Mouse (Mus musculus) T-helper 2 cell (primary cell): ENCODE data around the gene Plek.
"Not testable (repeated sequence)": the region's sequence is repeated elsewhere in the genome, so short reads cannot be mapped to it uniquely, and the experiment has no call there.

Experiments used
- in situ Hi-C: fragments of 300-600 bp; cut with MboI, MseI; formaldehyde crosslinking; loops from one replicate; pipeline ENCODE4 v1.15.1; 2025; ENCODE audit warnings: high pct_unique_total_duplicates

Gene Plek

DNA sequence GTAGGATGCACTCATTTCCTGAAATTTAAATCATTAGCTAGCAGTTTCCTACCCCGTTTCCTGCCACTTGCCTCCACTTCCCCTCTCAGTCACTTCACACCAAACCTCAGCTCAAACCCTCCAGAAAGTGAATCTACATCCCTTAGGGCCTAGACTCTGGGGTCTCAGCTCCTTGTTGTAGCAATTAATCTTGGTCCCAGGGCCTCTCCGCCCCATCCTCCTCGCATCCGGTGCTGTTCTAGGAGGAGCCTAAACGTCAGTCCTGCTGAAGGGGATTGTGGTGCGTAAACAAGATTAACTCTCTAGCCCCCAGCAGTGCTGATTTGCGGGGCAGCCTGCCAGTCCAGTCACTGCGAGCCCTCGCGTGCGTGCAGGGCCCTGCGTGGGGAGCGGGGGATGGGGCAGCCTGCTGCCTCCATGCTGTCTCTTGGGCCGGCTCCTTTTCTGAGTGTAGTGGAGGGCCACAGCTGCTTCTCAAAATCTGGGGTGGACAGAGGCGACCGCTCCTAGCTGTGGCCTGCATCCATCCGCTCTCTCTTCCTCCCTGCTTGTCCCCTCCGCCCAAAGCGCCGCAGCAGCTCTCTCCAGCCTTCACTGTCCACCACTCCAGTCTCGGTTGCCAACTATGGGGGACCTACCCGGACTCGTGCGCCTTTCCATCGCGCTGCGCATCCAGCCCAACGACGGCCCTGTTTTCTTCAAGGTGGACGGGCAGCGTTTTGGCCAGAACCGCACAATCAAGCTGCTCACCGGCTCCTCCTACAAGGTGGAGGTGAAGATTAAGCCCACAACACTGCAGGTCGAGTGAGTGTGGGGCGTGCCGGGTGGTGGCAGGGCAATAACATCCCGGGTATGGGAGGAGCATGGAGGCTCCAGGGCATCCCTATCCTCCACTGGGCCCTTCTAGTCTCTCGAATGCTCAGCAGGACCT is at the start of gene Plek, which contains the start of gene Cnrip1:
Plek (minus strand) TSS at position 837 of the 931 bp plus-strand sequence.
Cnrip1 (plus strand) TSS at position 42 of the 931 bp plus-strand sequence.
- in situ Hi-C loops: no loop called here

GRCm38 (mm10) chr11:17086106-17086505 is 33.9 kb upstream of the Plek start:
- in situ Hi-C loops: no loop called here

GRCm38 (mm10) chr11:17083866-17084265 is 31.7 kb upstream of the Plek start:
- in situ Hi-C loops: no loop called here

GRCm38 (mm10) chr11:17083455-17083854 is 31.3 kb upstream of the Plek start:
- in situ Hi-C loops: no loop called here

DNA sequence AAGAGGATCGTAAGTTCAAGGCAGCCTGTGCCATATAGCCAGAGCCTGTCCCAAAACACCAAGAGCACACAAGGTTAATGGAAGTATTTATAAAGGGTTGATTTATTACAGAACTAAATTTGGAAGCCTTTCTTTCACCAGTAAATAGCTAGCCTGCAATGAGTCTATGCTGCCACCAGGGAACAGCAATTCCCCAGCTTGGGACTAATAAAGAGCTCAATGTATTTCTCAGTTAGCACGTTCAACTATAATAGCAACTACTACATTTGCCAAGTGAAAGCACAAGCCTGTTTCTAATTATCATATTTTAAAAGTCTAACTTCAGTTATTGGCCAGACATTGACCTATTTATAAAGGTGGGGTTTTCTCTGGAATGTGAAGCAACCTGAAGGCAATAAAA is 30.8 kb upstream of the Plek start:
- in situ Hi-C loops: no loop called here

- in situ Hi-C loops: no loop called here
These were observed 29.9 kb upstream of the Plek start for GRCm38 (mm10) chr11:17082086-17082485.

DNA sequence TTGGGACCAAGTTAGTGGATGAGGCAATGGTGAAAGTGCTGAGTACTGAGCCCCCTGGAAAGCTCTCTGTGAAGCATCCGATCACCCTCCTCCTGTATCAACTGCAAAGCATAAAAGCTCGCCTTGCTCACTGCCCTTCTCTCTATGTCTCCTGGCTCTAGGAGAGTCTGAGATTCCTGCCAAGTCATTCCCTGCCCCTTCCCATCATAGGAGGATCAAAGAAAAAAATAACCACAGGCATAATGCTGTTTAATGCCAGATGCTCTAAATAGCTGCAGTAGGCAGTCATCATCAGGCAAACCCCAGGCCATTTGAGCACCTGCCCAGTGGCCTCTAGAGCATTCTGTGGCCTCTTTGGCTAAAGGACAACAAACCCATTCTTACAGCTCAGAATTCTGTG is 23.5 kb upstream of the Plek start:
- in situ Hi-C loops: no loop called here

DNA sequence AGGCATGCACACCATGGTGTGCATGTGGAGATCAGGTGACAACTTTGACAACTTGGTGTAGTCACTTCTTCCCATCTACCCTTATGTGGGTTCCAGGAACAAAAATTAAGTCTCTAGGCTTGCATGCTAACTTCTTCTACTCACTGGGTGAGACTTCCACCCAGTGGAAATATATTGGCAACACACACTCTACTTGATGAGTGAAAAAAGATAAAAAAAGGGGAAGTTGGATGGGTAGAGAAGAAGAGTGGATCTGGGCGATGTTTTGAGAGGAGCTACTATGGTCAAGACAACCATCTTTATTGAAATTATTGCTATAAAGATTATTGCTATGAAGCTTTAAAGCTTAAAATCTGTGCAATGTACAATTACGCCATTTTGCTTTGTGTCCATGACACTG is 17.2 kb upstream of the Plek start:
- in situ Hi-C loops: not testable (repeated sequence)

DNA sequence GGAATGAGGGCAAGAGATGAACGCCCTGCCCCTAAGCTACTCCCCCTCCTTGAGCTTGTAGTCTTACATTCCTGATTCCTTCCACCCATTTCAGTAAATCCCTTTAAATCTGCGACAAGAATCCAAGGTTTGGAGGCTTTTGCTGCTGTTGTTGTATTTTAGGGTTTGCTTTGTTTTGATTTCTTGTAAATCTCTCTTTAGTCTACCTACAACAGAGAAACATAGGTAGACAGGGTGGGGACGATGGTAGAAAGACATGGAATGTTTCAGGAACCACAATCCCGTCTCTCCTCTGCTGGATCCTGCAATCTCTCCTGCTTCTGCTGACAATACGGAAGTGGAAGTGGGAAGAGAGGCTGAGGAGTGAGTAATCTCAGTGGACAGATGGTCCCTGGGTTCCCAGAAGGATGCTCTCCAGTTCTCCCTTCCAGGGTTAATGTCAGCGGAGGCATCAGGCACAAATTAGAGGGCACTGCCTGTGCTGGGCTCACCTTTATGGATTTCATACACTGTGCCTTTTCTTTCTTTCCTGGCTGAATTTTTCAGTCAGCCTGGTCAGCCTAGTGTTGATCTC is 382 bp upstream of the Plek start:
- in situ Hi-C loops: no loop called here

GRCm38 (mm10) chr11:17045806-17046205 is 6.4 kb downstream of the Plek start:
- in situ Hi-C loops: no loop called here

- in situ Hi-C loops: no loop called here
These were observed 28.2 kb downstream of the Plek start for GRCm38 (mm10) chr11:17023984-17024383.

- in situ Hi-C loops: no loop called here
These were observed 29.0 kb downstream of the Plek start for GRCm38 (mm10) chr11:17023206-17023605.

GRCm38 (mm10) chr11:17019328-17019727 is 32.9 kb downstream of the Plek start:
- in situ Hi-C loops: no loop called here

DNA sequence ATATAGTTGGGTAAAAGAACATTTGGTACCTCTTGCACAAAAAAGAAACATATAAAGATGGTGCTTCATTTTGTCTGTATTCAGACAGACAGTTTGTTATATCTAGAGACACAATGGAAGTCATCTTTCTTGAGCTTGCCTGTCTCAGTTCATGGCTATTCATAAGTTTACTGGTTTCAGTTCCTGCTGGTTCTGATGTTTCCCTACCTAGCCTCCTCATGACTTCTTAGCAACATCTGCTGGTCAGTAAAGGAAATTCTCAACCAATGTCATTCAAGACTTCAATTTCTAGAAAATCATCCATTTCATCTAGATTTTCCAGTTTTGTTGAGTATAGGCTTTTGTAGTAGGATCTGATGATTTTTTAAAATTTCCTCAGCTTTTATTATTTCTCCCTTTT is 39.2 kb downstream of the Plek start:
- in situ Hi-C loops: no loop called here

- in situ Hi-C loops: no loop called here
These were observed 43.7 kb downstream of the Plek start for GRCm38 (mm10) chr11:17008498-17008941.

- in situ Hi-C loops: no loop called here
These were observed 44.5 kb downstream of the Plek start for GRCm38 (mm10) chr11:17007517-17008173.

DNA sequence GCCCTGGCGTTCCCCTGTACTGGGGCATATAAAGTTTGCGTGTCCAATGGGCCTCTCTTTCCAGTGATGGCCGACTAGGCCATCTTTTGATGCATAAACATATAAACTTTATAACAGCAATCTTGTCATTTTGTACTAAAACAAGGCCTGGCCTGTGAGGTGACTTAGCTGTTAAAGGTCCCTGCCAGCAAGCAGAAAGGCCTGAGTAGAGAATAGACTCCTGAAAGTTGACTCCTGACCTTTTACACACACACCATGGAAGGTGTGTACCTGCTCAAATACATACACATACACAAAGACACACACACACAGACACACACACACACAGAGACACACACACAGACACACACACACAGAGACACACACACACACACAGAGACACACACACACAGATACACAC is 45.7 kb downstream of the Plek start:
- in situ Hi-C loops: not testable (repeated sequence)

DNA sequence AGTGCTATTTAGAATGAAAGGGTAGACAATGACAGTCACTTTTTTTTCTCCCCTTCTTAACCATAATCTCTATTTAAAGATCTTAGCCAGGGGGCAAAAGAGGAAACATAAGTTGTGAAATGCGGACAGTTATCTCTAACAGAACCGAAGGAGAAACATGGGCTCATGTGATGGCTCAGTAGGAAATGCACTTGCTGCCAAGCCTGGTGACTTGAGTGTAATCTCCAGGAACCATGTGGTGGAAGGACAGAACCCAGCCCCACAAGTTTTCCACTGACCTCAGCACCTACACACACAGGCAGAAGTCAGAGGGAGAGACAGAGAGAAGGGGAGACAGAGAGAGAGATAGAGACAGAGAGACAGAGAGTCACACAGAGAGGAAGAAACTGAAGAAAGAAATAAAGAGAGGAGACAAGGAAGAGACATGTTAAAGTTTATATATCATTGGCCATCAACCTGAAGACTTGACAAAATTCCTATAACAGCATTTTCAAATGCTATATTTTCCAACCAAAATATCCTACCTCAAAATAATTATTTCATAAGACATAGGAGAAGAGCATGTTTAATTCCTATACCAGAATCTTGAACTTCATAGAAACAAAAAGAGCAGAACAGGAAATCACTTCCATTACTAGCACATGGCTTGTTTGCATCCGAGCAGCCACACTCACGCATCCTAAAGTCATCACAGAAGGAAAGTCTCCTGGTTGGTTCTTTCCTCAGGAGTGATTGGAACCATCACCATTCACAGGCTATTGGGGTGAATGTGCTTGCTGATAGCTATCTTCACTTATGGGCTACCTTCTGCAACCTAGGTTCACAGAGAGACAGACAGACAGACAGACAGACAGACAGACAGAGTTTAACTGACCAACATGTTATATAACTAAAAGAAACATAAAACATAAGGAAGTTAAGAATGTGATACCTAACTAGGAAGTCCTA is 47.0 kb downstream of the Plek start:
- in situ Hi-C loops: loop anchor here (5.0 kb wide), 2 partner anchors 207 to 288 kb away; partner anchors contain the start of gene Pno1

DNA sequence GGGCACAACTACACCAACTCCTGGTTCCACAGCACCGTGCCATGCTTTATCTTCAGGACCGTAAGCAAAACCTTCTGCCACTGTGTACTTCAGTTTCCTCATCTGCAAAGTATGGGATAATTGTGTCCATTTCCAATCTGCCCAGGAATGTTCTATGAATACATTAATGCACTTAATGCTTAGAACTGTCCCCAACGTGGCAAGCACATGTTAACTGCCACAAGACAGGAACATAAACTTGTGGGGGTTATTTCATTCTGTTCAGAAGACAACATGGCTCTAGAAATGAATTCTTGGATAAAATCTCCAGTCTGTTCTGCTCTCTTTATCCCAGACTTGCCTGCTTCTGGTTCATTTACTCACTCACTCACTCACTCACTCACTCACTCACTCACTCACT is 48.4 kb downstream of the Plek start:
- in situ Hi-C loops: loop anchor here (5.0 kb wide), 2 partner anchors 209 to 286 kb away; partner anchors contain the start of gene Pno1

- in situ Hi-C loops: loop anchor here (5.0 kb wide), 2 partner anchors 209 to 286 kb away; partner anchors contain the start of gene Pno1
These were observed 49.3 kb downstream of the Plek start for GRCm38 (mm10) chr11:17002739-17003373.
